Mouse (Mus musculus) intestine, embryonic 16.5 days (tissue): ENCODE measurements around the gene Pik3r2. TPM values are rescaled to one million over a fixed set of nuclear protein-coding genes. Genes with fewer than 3 reads are reported as not detected.

Experiments
- ATAC-seq: fragments of 200-750 bp; cut with Nextera tagmentation; 2 replicates; pipeline ENCODE4 v1.8.0; 2017; ENCODE audit warnings: moderate TSS enrichment, moderate library complexity
- H3K27ac ChIP-seq: fragments of 300-500 bp; sonication (generic); 2 replicates; pipeline ENCODE4 v1.5.1; 2014; ENCODE audit warnings: mild to moderate bottlenecking, low read length
- H3K27me3 ChIP-seq: fragments of 300-500 bp; sonication (generic); replicated peaks from 2 replicates; pipeline ENCODE4 v1.6.1; 2014; ENCODE audit warnings: low read length, control low read depth, mixed read lengths; ENCODE audit not compliant: control insufficient read depth, insufficient read depth
- H3K36me3 ChIP-seq: fragments of 300-500 bp; sonication (generic); 2 replicates; pipeline ENCODE4 v1.6.1; 2014; ENCODE audit warnings: low read length, control low read depth; ENCODE audit not compliant: control insufficient read depth, insufficient read depth
- H3K4me1 ChIP-seq: fragments of 300-500 bp; sonication (generic); 2 replicates; pipeline ENCODE4 v1.6.1; 2014; ENCODE audit warnings: low read length, control low read depth, mixed read lengths; ENCODE audit not compliant: control insufficient read depth, insufficient read depth
- H3K4me2 ChIP-seq: fragments of 300-500 bp; sonication (generic); 2 replicates; pipeline ENCODE4 v1.6.1; 2014; ENCODE audit warnings: low read depth, low read length, control low read depth
- H3K4me3 ChIP-seq: fragments of 300-500 bp; sonication (generic); 2 replicates; pipeline ENCODE4 v1.5.1; 2014; ENCODE audit warnings: mild to moderate bottlenecking, low read length
- H3K9ac ChIP-seq: fragments of 300-500 bp; sonication (generic); 2 replicates; pipeline ENCODE4 v1.6.1; 2014; ENCODE audit warnings: low read depth, low read length
- H3K9me3 ChIP-seq: fragments of 300-500 bp; sonication (generic); 2 replicates; pipeline ENCODE4 v1.6.1; 2016; ENCODE audit warnings: low read length, control low read depth; ENCODE audit not compliant: control insufficient read depth
- WGBS: fragments of 180-500 bp; shearing (Covaris S2); extraction: QIAGEN DNeasy Blood & Tissue Kit; methylation state at CpG from one replicate; pipeline ENCODE4 v1.1.7; 2014; 5-methylcytosine and 5-hydroxymethylcytosine counted together
- microRNA-seq: library from miRNA; unstranded; fragments of <30 nt; microRNA quantifications from one replicate; pipeline ENCODE4, GENCODE M21; 2016
- polyA plus RNA-seq: library from polyadenylated mRNA; unstranded; fragments of >200 nt; fragmentation: Nextera tagmentation; extraction: Ambion mirVana; gene quantifications from 2 replicates; pipeline ENCODE4 v1.2.1, GENCODE M21; 2015

Pik3r2 gene
- polyA plus RNA-seq, 1 experiment from 2014 or later: 63.7 TPM

DNA sequence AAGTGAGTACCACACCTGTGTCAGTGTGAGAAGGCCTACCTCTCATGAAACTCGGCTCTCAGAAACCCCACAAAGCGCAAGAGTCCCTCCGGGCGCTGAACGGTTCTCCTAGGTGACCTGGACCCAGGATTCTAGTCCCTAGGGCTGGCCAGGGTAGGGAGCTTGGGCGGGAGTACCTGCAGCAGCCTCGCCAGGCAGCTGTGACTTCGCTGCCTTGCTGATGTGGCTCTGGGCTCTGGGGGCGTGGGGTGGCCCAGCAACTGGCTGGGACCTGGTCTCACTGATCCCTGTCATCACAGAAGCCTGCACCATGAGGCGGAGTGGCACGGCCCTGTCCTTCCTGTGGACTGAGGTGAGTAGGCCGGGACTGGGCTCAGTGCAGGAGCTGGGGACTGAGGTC is 52.3 kb downstream of the Pik3r2 start:
- ATAC-seq: no peak
- H3K9me3 ChIP-seq: no peaks in the 10 kb centered on the region
- H3K4me1 ChIP-seq: peaks cover 12% of the 10 kb centered on the region
- no peak overlapping the region for H3K27ac ChIP-seq
- 0 out of 2 replicates have a peak, but pooled peaks cover 7% of the 10 kb centered on the region for H3K27me3 ChIP-seq
- H3K9ac ChIP-seq: peak overlapping the region; percentile 33; the same call in 1 of the 2 replicates
- no peaks in the 10 kb centered on the region for H3K36me3 ChIP-seq
- H3K4me3 ChIP-seq: no peak overlapping the region
- WGBS: 78% methylated on average over 12 of the region's 12 CpGs
- no peak overlapping the region for H3K4me2 ChIP-seq

DNA sequence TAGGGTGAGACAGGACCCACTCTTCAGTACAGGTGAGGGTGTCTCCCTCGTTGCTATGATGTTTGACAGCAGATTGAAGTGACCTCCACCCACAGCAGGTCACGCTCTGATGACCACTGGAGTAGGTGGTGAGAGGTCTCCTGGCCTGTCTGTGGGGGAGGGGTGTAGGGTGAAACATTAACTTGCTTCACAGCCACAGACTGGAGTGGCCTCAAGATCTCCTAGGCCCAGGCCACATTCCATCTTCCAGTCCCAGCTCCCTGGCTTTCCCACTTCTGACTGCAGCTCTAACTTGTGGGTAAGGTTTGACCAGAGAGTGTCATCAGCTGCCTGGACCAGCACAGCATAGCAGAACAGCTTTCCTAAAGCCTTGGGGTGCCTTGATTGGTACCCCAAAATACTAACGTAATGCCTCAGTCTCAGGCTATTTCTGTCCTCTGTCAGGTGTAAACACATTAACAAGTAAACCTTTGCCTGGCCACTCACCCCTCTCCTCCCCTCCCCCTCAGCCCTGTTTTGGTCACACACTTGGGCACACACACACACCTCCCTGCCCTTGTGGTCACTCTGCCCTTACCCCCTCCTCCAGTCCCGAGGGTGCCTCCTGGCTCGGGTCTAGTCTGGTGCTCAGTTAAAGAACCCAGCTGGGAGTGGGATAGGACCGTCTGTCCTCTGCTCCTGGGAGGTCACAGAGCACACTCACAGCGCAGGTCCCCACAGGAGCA is 52.9 kb downstream of the Pik3r2 start, which contains the start of gene Pde4c:
Pde4c (plus strand) TSS at position 235 of the 725 bp plus-strand sequence.
- Histone ChIP-seq H3K4me2 (no peak within 1 kb of the TSS), H3K36me3 (no peaks in the 10 kb centered on the region), H3K9me3 (no peaks in the 10 kb centered on the region), H3K9ac (peak within 1 kb of the TSS; percentile 33), H3K27me3 (0 out of 2 replicates have a peak, but pooled peaks cover 3% of the 10 kb centered on the region), H3K4me1 (peaks cover 12% of the 10 kb centered on the region), H3K27ac (no peak within 1 kb of the TSS), H3K4me3 (no peak within 1 kb of the TSS)
- WGBS: 39% methylated on average over 7 of the region's 7 CpGs
- peak; percentile 71 for ATAC-seq

- no peak for ATAC-seq
- Histone ChIP-seq H3K36me3 (no peaks in the 10 kb centered on the region), H3K4me2 (no peak overlapping the region), H3K9me3 (no peaks in the 10 kb centered on the region), H3K27me3 (0 out of 2 replicates have a peak, but pooled peaks cover 1% of the 10 kb centered on the region), H3K4me1 (peaks cover 12% of the 10 kb centered on the region), H3K27ac (no peak overlapping the region), H3K9ac (0 out of 2 replicates have a peak overlapping the region, but pooled peaks have one; percentile 19), H3K4me3 (no peak overlapping the region)
- 89% methylated on average over 8 of the region's 8 CpGs for WGBS
Observed at GRCm38 (mm10) chr8:70721601-70722000, 54.9 kb downstream of the Pik3r2 start.

- Histone ChIP-seq H3K36me3 (no peaks in the 10 kb centered on the region), H3K4me3 (no peak overlapping the region), H3K9ac (no peak overlapping the region), H3K4me1 (peaks cover 12% of the 10 kb centered on the region), H3K4me2 (no peak overlapping the region), H3K27me3 (no peaks in the 10 kb centered on the region), H3K27ac (no peak overlapping the region), H3K9me3 (no peaks in the 10 kb centered on the region)
- ATAC-seq: no peak
- WGBS: 6% methylated on average over 3 of the region's 3 CpGs
Observed at GRCm38 (mm10) chr8:70720739-70721138, 55.8 kb downstream of the Pik3r2 start.

DNA sequence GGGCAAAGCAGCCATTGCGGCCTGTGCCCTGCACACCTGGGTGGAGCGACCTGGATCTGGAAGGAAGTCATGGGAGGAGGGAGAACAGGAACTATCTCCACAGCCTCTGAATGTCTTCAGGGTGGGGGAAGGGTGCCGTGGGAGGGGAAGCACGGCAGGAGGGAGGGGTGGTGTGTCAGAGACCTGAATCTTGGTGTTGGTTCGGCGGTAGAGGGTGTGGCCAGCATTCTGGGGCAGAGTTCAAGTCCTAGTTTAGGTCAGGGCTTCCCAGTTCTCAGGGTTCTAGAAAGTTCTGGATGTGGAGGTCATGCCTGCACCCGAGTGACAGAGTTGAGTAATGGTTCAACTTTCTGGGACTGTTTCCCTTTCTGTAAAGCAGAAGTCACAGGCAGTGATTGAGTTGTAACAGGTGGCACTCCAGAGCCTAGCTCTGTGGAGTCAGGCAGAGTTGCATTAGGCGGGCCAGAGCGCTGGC is 56.7 kb downstream of the Pik3r2 start:
- peak; percentile 20 for ATAC-seq
- H3K9ac ChIP-seq: no peak overlapping the region
- H3K4me2 ChIP-seq: no peak overlapping the region
- H3K4me3 ChIP-seq: no peak overlapping the region
- no peaks in the 10 kb centered on the region for H3K36me3 ChIP-seq
- H3K27ac ChIP-seq: peak overlapping the region; percentile 20; the same call in 1 of the 2 replicates
- peaks cover 12% of the 10 kb centered on the region for H3K4me1 ChIP-seq
- H3K9me3 ChIP-seq: no peaks in the 10 kb centered on the region
- no peaks in the 10 kb centered on the region for H3K27me3 ChIP-seq
- whole genome bisulfite sequencing: 46% methylated on average over 9 of the region's 9 CpGs

DNA sequence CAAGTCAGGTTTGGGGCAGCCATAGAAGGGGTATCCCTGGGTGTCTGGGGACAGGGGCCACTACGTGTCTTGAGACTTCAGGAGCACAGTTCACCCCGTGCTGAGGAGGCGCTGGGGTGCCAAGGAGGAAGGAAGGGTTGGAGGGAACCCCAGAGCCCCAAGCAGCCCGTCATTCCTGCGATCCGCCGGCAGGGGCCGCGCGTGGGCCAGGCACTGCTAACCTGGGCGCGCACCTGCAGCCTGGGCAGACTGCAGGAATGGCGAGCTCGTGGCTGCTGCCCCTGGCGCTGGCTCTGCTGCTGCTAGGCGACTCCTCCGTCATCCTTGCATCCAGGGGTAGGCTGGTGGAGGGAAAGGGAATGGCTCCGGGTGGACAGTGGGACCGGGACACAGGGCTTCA is 58.2 kb downstream of the Pik3r2 start, which contains the start of gene Gm3336:
Gm3336 (plus strand) TSS at position 247 of the 400 bp plus-strand sequence.
- H3K9ac ChIP-seq: no peak within 1 kb of the TSS
- peak; percentile 58 for ATAC-seq
- no peaks in the 10 kb centered on the region for H3K36me3 ChIP-seq
- H3K4me1 ChIP-seq: peaks cover 2% of the 10 kb centered on the region; the same call in 1 of the 2 replicates
- H3K4me2 ChIP-seq: 0 out of 2 replicates have a peak within 1 kb of the TSS, but pooled peaks have one; percentile 27
- H3K27ac ChIP-seq: no peak within 1 kb of the TSS
- H3K27me3 ChIP-seq: no peaks in the 10 kb centered on the region
- under 1% methylated on average over 19 of the region's 19 CpGs for WGBS
- H3K9me3 ChIP-seq: no peaks in the 10 kb centered on the region
- peak within 1 kb of the TSS; percentile 14; the same call in 1 of the 2 replicates for H3K4me3 ChIP-seq

Small RNAs within 50 kb of the gene (microRNA-seq; reads per million reads assigned to microRNA genes)
- 0.68 reads per million for gene Mir7240

Other genes with a start within 250 kb of the Pik3r2 start
- gene Fkbp8, start 249.0 kb downstream of the Pik3r2 start, polyA plus RNA-seq: 320 and 328 TPM in 2 replicates
- gene Kxd1, start 248.8 kb downstream of the Pik3r2 start, polyA plus RNA-seq: 65.3 and 67.3 TPM in 2 replicates
- 16.6 and 17.7 TPM in 2 replicates for gene Ell, start 237.3 kb downstream of the Pik3r2 start, polyA plus RNA-seq
- gene Isyna1, start 182.3 kb downstream of the Pik3r2 start, polyA plus RNA-seq: 105 and 121 TPM in 2 replicates
- 63.2 and 73.9 TPM in 2 replicates for gene Ssbp4, start 167.8 kb downstream of the Pik3r2 start, polyA plus RNA-seq
- gene Lrrc25, start 160.6 kb downstream of the Pik3r2 start, polyA plus RNA-seq: 2.9 and 3.0 TPM in 2 replicates
- gene Gdf15, start 144.3 kb downstream of the Pik3r2 start, polyA plus RNA-seq: 3.6 and 3.7 TPM in 2 replicates
- gene Pgpep1, start 116.3 kb downstream of the Pik3r2 start, polyA plus RNA-seq: 88.3 and 101 TPM in 2 replicates
- gene Lsm4, start 103.5 kb downstream of the Pik3r2 start, polyA plus RNA-seq: 228 and 246 TPM in 2 replicates
- 37.3 and 52.2 TPM in 2 replicates for gene Jund, start 77.8 kb downstream of the Pik3r2 start, polyA plus RNA-seq
- not detected in 2 replicates for gene Iqcn, start 73.3 kb downstream of the Pik3r2 start, polyA plus RNA-seq
- gene Gm3336, start 58.2 kb downstream of the Pik3r2 start, polyA plus RNA-seq: 3.3 and 4.1 TPM in 2 replicates
- gene Pde4c, start 53.0 kb downstream of the Pik3r2 start, polyA plus RNA-seq: 0.28 and 0.64 TPM in 2 replicates
- 24.9 and 25.6 TPM in 2 replicates for gene Rab3a, start 22.0 kb downstream of the Pik3r2 start, polyA plus RNA-seq
- gene Mpv17l2, start 15.8 kb downstream of the Pik3r2 start, polyA plus RNA-seq: 78.6 and 79.8 TPM in 2 replicates
- gene Mast3, start 28.3 kb upstream of the Pik3r2 start, polyA plus RNA-seq: 12.9 and 15.1 TPM in 2 replicates
- 0.27 and 0.34 TPM in 2 replicates for gene Il12rb1, start 31.7 kb upstream of the Pik3r2 start, polyA plus RNA-seq
- 8.3 and 9.0 TPM in 2 replicates for gene Arrdc2, start 63.0 kb upstream of the Pik3r2 start, polyA plus RNA-seq
- gene Kcnn1, start 86.5 kb upstream of the Pik3r2 start, polyA plus RNA-seq: 1.0 and 1.2 TPM in 2 replicates
- gene Ccdc124, start 97.2 kb upstream of the Pik3r2 start, polyA plus RNA-seq: 79.3 and 90.1 TPM in 2 replicates
- 0.31 and 0.32 TPM in 2 replicates for gene Slc5a5, start 116.0 kb upstream of the Pik3r2 start, polyA plus RNA-seq
- gene Rpl18a, start 120.7 kb upstream of the Pik3r2 start, polyA plus RNA-seq: 4,291 and 4,407 TPM in 2 replicates
- gene Map1s, start 129.2 kb upstream of the Pik3r2 start, polyA plus RNA-seq: 32.6 and 34.3 TPM in 2 replicates